Mouse (Mus musculus): Measurements from ENCODE around the gene Ccdc88b. TPM values are rescaled to one million over a fixed set of nuclear protein-coding genes. Genes with fewer than 3 reads are reported as not detected.

Ccdc88b gene
- 1.1 and 1.9 TPM in 2 replicates for polyA plus RNA-seq (2011; ENCODE audit: insufficient read depth, insufficient read length, low read depth, missing spikeins)

DNA sequence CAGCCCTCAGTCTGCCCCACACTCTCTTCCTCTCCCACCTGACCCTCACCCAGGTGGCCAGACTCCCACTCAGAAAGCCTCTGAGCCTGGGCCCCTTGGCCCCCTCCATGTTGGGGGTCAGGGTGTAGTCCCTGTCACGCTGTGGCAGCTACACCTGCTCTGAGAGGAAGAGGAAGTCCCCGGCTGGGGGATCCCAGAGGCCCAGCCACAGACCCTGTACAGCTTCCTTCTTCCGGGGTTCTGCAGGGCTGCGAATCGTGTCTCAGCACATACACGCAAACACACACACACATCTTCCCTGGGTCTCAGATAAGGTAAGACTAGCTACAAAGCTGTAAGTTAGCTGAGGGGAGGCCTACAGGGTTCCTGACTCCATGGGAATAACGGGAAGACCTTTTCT lies at the start of gene Ccdc88b:
TSS of gene Ccdc88b (minus strand) at position 181 of the 400 bp plus-strand sequence.
- Histone ChIP-seq H3K27ac (ENCODE audit: insufficient read depth, low read length) (no peak within 1 kb of the TSS), H3K36me3 (ENCODE audit: control insufficient read depth, insufficient read depth, low read length, poor library complexity, severe bottlenecking) (no peaks in the 10 kb centered on the region)
- TF ChIP-seq CTCF (IDR thresholded peaks at IDR 0.05; ENCODE audit: low read depth, low read length) (no peak), EP300 (IDR thresholded peaks at IDR 0.05; ENCODE audit: insufficient read depth, low read depth, low read length) (no peak), POLR2A (IDR thresholded peaks at IDR 0.05; ENCODE audit: insufficient read depth, low read length) (no peak)

DNA sequence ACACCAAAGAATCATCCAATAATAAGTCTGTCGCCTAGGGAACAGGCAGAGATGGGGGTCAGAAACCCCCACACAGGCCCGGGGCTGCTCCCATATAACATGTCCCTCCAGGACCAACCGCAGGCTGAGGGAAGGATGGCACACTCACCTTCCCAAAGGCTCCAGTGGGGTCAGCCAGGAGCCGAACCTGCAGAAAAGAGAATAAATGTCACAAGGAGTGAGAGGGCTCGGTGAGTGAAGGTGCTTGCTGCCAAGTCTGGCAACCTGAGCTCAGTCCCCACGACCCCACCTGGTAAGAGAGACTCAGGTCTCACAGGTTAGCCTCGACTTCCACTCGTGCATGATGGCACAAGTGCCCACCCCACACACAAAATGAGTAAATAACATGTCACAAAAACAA lies 49.1 kb upstream of the Ccdc88b start:
- no peaks in the 10 kb centered on the region for H3K4me1 ChIP-seq (ENCODE audit: control insufficient read depth, insufficient read depth, low read length)
- H3K9me3 ChIP-seq (replicated peaks; ENCODE audit: control insufficient read depth, insufficient read depth, low read length, poor library complexity, severe bottlenecking) = no peaks in the 10 kb centered on the region
- no peak overlapping the region for H3K27ac ChIP-seq (ENCODE audit: insufficient read depth, low read length)
- H3K36me3 ChIP-seq (ENCODE audit: control insufficient read depth, insufficient read depth, low read length, poor library complexity, severe bottlenecking) = peaks cover 10% of the 10 kb centered on the region; the same call in 1 of the 2 replicates
- TF ChIP-seq POLR2A (IDR thresholded peaks at IDR 0.05; ENCODE audit: insufficient read depth, low read length) (no peak), CTCF (IDR thresholded peaks at IDR 0.05; ENCODE audit: low read depth, low read length) (no peak), EP300 (IDR thresholded peaks at IDR 0.05; ENCODE audit: insufficient read depth, low read depth, low read length) (no peak)
- no peaks in the 10 kb centered on the region for H3K27me3 ChIP-seq (ENCODE audit: control insufficient read depth, insufficient read depth, low read length, poor library complexity, severe bottlenecking)
- H3K9ac ChIP-seq (ENCODE audit: low read depth, poor library complexity, severe bottlenecking) = no peak overlapping the region
- H3K4me3 ChIP-seq (ENCODE audit: low read depth, low read length) = no peak overlapping the region

More for the DNA sequence above, at the start of gene Ccdc88b:
- Histone ChIP-seq H3K4me3 (ENCODE audit: low read depth, low read length) (no peak within 1 kb of the TSS), H3K27me3 (ENCODE audit: control insufficient read depth, insufficient read depth, low read length, poor library complexity, severe bottlenecking) (no peaks in the 10 kb centered on the region), H3K9ac (ENCODE audit: low read depth, poor library complexity, severe bottlenecking) (no peak within 1 kb of the TSS), H3K4me1 (ENCODE audit: control insufficient read depth, insufficient read depth, low read length) (no peaks in the 10 kb centered on the region), H3K9me3 (replicated peaks; ENCODE audit: control insufficient read depth, insufficient read depth, low read length, poor library complexity, severe bottlenecking) (no peaks in the 10 kb centered on the region)

DNA sequence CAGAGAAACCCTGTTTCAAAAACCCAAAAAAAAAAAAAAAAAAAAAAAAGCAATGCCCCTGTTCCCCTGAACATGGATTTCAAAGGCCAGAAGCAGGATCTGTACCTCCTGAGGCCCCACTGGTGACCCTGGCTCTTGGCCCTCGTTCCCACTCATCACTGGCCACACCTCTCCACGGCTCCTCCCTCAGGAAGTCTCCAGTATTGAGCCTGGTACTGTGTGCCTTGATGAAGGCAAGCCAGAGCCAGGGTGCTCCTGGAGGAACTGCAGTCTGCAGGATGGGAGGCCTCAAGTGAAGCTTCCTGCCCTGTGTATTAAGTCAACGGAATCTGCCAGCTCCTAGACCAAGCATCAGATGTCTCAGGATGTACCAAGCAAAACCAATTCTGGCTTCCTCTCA lies 48.2 kb upstream of the Ccdc88b start:
- H3K4me3 ChIP-seq (ENCODE audit: low read depth, low read length) = no peak overlapping the region
- no peak overlapping the region for H3K27ac ChIP-seq (ENCODE audit: insufficient read depth, low read length)
- TF ChIP-seq POLR2A (IDR thresholded peaks at IDR 0.05; ENCODE audit: insufficient read depth, low read length) (no peak), CTCF (IDR thresholded peaks at IDR 0.05; ENCODE audit: low read depth, low read length) (no peak), EP300 (IDR thresholded peaks at IDR 0.05; ENCODE audit: insufficient read depth, low read depth, low read length) (no peak)
- no peaks in the 10 kb centered on the region for H3K27me3 ChIP-seq (ENCODE audit: control insufficient read depth, insufficient read depth, low read length, poor library complexity, severe bottlenecking)
- H3K9me3 ChIP-seq (replicated peaks; ENCODE audit: control insufficient read depth, insufficient read depth, low read length, poor library complexity, severe bottlenecking) = no peaks in the 10 kb centered on the region
- H3K36me3 ChIP-seq (ENCODE audit: control insufficient read depth, insufficient read depth, low read length, poor library complexity, severe bottlenecking) = peaks cover 7% of the 10 kb centered on the region; the same call in 1 of the 2 replicates
- H3K9ac ChIP-seq (ENCODE audit: low read depth, poor library complexity, severe bottlenecking) = no peak overlapping the region
- no peaks in the 10 kb centered on the region for H3K4me1 ChIP-seq (ENCODE audit: control insufficient read depth, insufficient read depth, low read length)

DNA sequence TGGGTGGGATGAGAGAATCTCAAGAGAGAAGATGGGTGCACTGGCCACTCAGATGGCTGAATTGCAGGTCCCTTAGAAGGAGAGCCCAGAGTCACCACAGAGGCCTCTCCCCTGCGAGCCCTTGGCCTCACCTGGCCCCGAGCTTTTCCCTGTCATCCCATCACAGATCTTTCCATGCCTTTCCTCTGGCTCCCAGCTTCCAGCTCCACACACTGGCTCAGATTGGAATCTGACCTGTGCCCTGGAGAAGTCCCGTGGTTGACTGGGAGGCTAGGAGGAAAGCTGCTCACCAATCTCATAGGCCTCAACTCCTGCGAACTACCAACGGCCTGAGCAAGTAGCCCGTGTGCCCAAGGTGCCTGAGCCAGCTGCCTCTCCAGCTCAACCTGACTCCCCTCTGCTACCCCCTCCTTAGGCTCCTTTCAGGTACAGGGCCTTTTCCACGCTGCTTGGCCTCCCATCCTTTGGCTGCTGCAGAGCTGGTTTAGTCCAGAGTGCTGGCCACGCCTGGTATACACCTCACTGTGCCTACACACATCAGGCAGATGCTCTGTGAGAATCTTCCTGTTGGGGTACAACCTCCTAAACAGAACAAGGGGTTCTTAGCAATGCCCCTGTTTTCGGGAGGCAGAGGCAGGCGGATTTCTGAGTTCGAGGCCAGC lies 47.6 kb upstream of the Ccdc88b start:
- H3K4me1 ChIP-seq (ENCODE audit: control insufficient read depth, insufficient read depth, low read length) = no peaks in the 10 kb centered on the region
- no peak overlapping the region for H3K27ac ChIP-seq (ENCODE audit: insufficient read depth, low read length)
- no peaks in the 10 kb centered on the region for H3K9me3 ChIP-seq (replicated peaks; ENCODE audit: control insufficient read depth, insufficient read depth, low read length, poor library complexity, severe bottlenecking)
- no peak overlapping the region for H3K9ac ChIP-seq (ENCODE audit: low read depth, poor library complexity, severe bottlenecking)
- TF ChIP-seq POLR2A (IDR thresholded peaks at IDR 0.05; ENCODE audit: insufficient read depth, low read length) (no peak), EP300 (IDR thresholded peaks at IDR 0.05; ENCODE audit: insufficient read depth, low read depth, low read length) (no peak), CTCF (IDR thresholded peaks at IDR 0.05; ENCODE audit: low read depth, low read length) (no peak)
- peaks cover 7% of the 10 kb centered on the region; the same call in 1 of the 2 replicates for H3K36me3 ChIP-seq (ENCODE audit: control insufficient read depth, insufficient read depth, low read length, poor library complexity, severe bottlenecking)
- no peaks in the 10 kb centered on the region for H3K27me3 ChIP-seq (ENCODE audit: control insufficient read depth, insufficient read depth, low read length, poor library complexity, severe bottlenecking)
- no peak overlapping the region for H3K4me3 ChIP-seq (ENCODE audit: low read depth, low read length)

DNA sequence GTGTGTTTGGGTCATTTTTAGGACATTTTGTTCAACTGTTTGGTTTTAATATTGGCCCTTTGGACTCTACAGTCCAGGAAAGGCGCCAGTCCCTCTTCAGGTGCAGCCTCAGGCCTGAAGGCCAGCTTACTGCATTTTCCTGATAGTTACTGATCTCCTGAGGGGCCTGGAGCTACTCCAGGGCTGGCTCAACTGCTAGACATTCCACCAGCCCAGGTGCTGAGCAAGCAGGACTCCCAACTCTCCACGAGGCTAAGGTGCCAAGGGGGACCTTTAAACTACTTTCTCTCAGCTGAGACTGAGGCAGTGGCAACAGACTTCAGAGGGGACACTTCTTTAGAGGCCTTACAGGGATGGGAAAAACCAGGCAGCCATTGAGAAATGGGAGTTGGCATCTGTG lies 46.8 kb upstream of the Ccdc88b start:
- H3K4me3 ChIP-seq (ENCODE audit: low read depth, low read length) = no peak overlapping the region
- H3K36me3 ChIP-seq (ENCODE audit: control insufficient read depth, insufficient read depth, low read length, poor library complexity, severe bottlenecking) = peaks cover 7% of the 10 kb centered on the region; the same call in 1 of the 2 replicates
- H3K9ac ChIP-seq (ENCODE audit: low read depth, poor library complexity, severe bottlenecking) = no peak overlapping the region
- H3K27me3 ChIP-seq (ENCODE audit: control insufficient read depth, insufficient read depth, low read length, poor library complexity, severe bottlenecking) = no peaks in the 10 kb centered on the region
- 0 out of 2 replicates have a peak, but pooled peaks cover 2% of the 10 kb centered on the region for H3K9me3 ChIP-seq (replicated peaks; ENCODE audit: control insufficient read depth, insufficient read depth, low read length, poor library complexity, severe bottlenecking)
- TF ChIP-seq POLR2A (IDR thresholded peaks at IDR 0.05; ENCODE audit: insufficient read depth, low read length) (no peak), CTCF (IDR thresholded peaks at IDR 0.05; ENCODE audit: low read depth, low read length) (no peak), EP300 (IDR thresholded peaks at IDR 0.05; ENCODE audit: insufficient read depth, low read depth, low read length) (no peak)
- no peak overlapping the region for H3K27ac ChIP-seq (ENCODE audit: insufficient read depth, low read length)
- H3K4me1 ChIP-seq (ENCODE audit: control insufficient read depth, insufficient read depth, low read length) = no peaks in the 10 kb centered on the region

DNA sequence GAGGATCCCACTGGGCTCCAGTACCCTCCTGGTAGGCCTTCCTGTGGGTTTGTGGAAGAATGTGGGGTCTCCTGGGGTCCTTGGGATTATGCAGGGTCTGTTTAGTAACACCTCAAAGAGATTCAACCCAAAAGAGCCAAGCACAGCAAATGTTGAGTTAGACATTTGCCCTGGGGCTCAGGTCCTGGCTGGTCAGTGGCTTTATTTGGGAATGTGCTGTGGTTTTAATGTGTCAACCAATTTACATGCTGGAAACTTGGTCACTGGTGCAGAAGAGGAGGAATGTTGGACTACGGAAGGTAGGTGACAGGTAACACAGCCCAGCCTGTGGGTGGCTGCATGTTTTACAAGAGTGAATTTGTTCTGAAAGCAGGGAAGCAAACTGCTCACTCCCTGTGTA lies 45.0 kb upstream of the Ccdc88b start:
- Histone ChIP-seq H3K9ac (ENCODE audit: low read depth, poor library complexity, severe bottlenecking) (no peak overlapping the region), H3K4me3 (ENCODE audit: low read depth, low read length) (no peak overlapping the region), H3K27me3 (ENCODE audit: control insufficient read depth, insufficient read depth, low read length, poor library complexity, severe bottlenecking) (no peaks in the 10 kb centered on the region), H3K9me3 (replicated peaks; ENCODE audit: control insufficient read depth, insufficient read depth, low read length, poor library complexity, severe bottlenecking) (0 out of 2 replicates have a peak, but pooled peaks cover 6% of the 10 kb centered on the region), H3K27ac (ENCODE audit: insufficient read depth, low read length) (no peak overlapping the region), H3K4me1 (ENCODE audit: control insufficient read depth, insufficient read depth, low read length) (no peaks in the 10 kb centered on the region), H3K36me3 (ENCODE audit: control insufficient read depth, insufficient read depth, low read length, poor library complexity, severe bottlenecking) (peaks cover 7% of the 10 kb centered on the region; the same call in 1 of the 2 replicates)
- no peak for TF ChIP-seq CTCF (IDR thresholded peaks at IDR 0.05; ENCODE audit: low read depth, low read length)
- TF ChIP-seq EP300 (IDR thresholded peaks at IDR 0.05; ENCODE audit: insufficient read depth, low read depth, low read length) = no peak
- no peak for TF ChIP-seq POLR2A (IDR thresholded peaks at IDR 0.05; ENCODE audit: insufficient read depth, low read length)

Measured in ES-Bruce4 (cell line).